Mouse (Mus musculus) adrenal gland, postnatal 25 days (tissue): ENCODE measurements around the gene Dph5. TPM values are rescaled to one million over a fixed set of nuclear protein-coding genes. Genes with fewer than 3 reads are reported as not detected.
A peak's percentile ranks its signal among the peaks of the same experiment; 100 is the strongest.
"Not testable (repeated sequence)": the region's sequence is repeated elsewhere in the genome, so short reads cannot be mapped to it uniquely, and the experiment has no call there.

Experiments
- DNase-seq: peaks from one replicate; pipeline ENCODE4 v3.0.0; 2021; ENCODE audit warnings: mixed read lengths
- total RNA-seq: library from RNA; stranded (reverse); gene quantifications from 2 replicates; pipeline ENCODE4 v1.2.3, GENCODE M21; 2021

Gene Dph5
- total RNA-seq, 1 experiment from 2014 or later: 25.6 TPM

- no peak for DNase-seq
Observed at GRCm38 (mm10) chr3:115893166-115893565, 5.5 kb downstream of the Dph5 start.

GRCm38 (mm10) chr3:115898354-115898948 is 10.8 kb downstream of the Dph5 start:
- no peak for DNase-seq

- DNase-seq: no peak
Observed at GRCm38 (mm10) chr3:115902301-115902956, 14.8 kb downstream of the Dph5 start.

GRCm38 (mm10) chr3:115905067-115905466 is 17.4 kb downstream of the Dph5 start:
- DNase-seq: no peak

GRCm38 (mm10) chr3:115905567-115905966 is 17.9 kb downstream of the Dph5 start:
- DNase-seq: no peak

GRCm38 (mm10) chr3:115907406-115907805 is 19.8 kb downstream of the Dph5 start:
- DNase-seq: not testable (repeated sequence)

GRCm38 (mm10) chr3:115924401-115925190 is 37.0 kb downstream of the Dph5 start:
- no peak for DNase-seq

- no peak for DNase-seq
Observed at GRCm38 (mm10) chr3:115926531-115926930, 38.9 kb downstream of the Dph5 start.

GRCm38 (mm10) chr3:115931701-115932100 is 44.1 kb downstream of the Dph5 start:
- DNase-seq: no peak

GRCm38 (mm10) chr3:115933293-115934186 is 45.9 kb downstream of the Dph5 start:
- no peak for DNase-seq

- peak; percentile 46 for DNase-seq
Observed at GRCm38 (mm10) chr3:115936734-115937599, 49.3 kb downstream of the Dph5 start.

GRCm38 (mm10) chr3:115937807-115938206 is 50.2 kb downstream of the Dph5 start:
- peak; percentile 47 for DNase-seq

- DNase-seq: no peak
Observed at GRCm38 (mm10) chr3:115940510-115940909, 52.9 kb downstream of the Dph5 start.

- no peak for DNase-seq
Observed at GRCm38 (mm10) chr3:115941464-115941863, 53.8 kb downstream of the Dph5 start.

- no peak for DNase-seq
Observed at GRCm38 (mm10) chr3:115944376-115944775, 56.7 kb downstream of the Dph5 start.

GRCm38 (mm10) chr3:115946272-115946671 is 58.6 kb downstream of the Dph5 start:
- no peak for DNase-seq

GRCm38 (mm10) chr3:115949220-115949920 is 61.7 kb downstream of the Dph5 start:
- no peak for DNase-seq

- peak; percentile 12 for DNase-seq
Observed at GRCm38 (mm10) chr3:115949921-115950877, 62.6 kb downstream of the Dph5 start.

GRCm38 (mm10) chr3:115951221-115951620 is 63.6 kb downstream of the Dph5 start:
- no peak for DNase-seq
